Mouse (Mus musculus) midbrain, postnatal 0 days (tissue): ENCODE results near the gene Tcf7l2. TPM values are rescaled to one million over a fixed set of nuclear protein-coding genes. Genes with fewer than 3 reads are reported as not detected.

Experiments used
- ATAC-seq: fragments of 200-750 bp; cut with Nextera tagmentation; 2 replicates; pipeline ENCODE4 v1.8.0; 2017; ENCODE audit warnings: moderate number of reproducible peaks, mild to moderate bottlenecking, moderate TSS enrichment, moderate library complexity; ENCODE audit not compliant: low FRiP score
- DNase-seq: peaks from one replicate; pipeline ENCODE4 v3.0.0-alpha.2; 2015; ENCODE audit warnings: low spot score
- H3K27ac ChIP-seq: fragments of 300-500 bp; sonication (generic); 2 replicates; pipeline ENCODE4 v1.5.1; 2014; ENCODE audit warnings: low read depth, mild to moderate bottlenecking, low read length, mixed read lengths
- H3K27me3 ChIP-seq: fragments of 300-500 bp; sonication (generic); 2 replicates; pipeline ENCODE4 v1.6.1; 2014; ENCODE audit warnings: low read length, control low read depth, mixed read lengths; ENCODE audit not compliant: insufficient read depth
- H3K36me3 ChIP-seq: fragments of 300-500 bp; sonication (generic); 2 replicates; pipeline ENCODE4 v1.6.1; 2014; ENCODE audit warnings: low read length, control low read depth, mixed read lengths; ENCODE audit not compliant: insufficient read depth
- H3K4me1 ChIP-seq: fragments of 300-500 bp; sonication (generic); 2 replicates; pipeline ENCODE4 v1.6.1; 2014; ENCODE audit warnings: mild to moderate bottlenecking, control low read depth, antibody characterized with exemption, low read length, mixed read lengths; ENCODE audit not compliant: insufficient read depth
- H3K4me2 ChIP-seq: fragments of 300-500 bp; sonication (generic); 2 replicates; pipeline ENCODE4 v1.6.1; 2014; ENCODE audit warnings: low read depth, mild to moderate bottlenecking, low read length, mixed read lengths; ENCODE audit not compliant: poor library complexity, severe bottlenecking
- H3K4me3 ChIP-seq: fragments of 300-500 bp; sonication (generic); 2 replicates; pipeline ENCODE4 v1.5.1; 2014; ENCODE audit warnings: low read depth, mild to moderate bottlenecking, low read length, moderate library complexity
- H3K9ac ChIP-seq: fragments of 300-500 bp; sonication (generic); replicated peaks from 2 replicates; pipeline ENCODE4 v1.6.1; 2014; ENCODE audit warnings: mild to moderate bottlenecking, low read length, moderate library complexity, mixed read lengths; ENCODE audit not compliant: poor library complexity, severe bottlenecking
- H3K9me3 ChIP-seq: fragments of 300-500 bp; sonication (generic); 2 replicates; pipeline ENCODE4 v1.6.1; 2016; ENCODE audit warnings: low read length, control low read depth
- CTCF ChIP-seq: IDR thresholded peaks from 2 replicates; pipeline ENCODE4 v1.5.1; 2016; ENCODE audit warnings: antibody characterized with exemption, mild to moderate bottlenecking
- WGBS: fragments of 180-500 bp; shearing (Covaris S2); extraction: QIAGEN DNeasy Blood & Tissue Kit; methylation state at CpG from one replicate; pipeline ENCODE4 v1.1.7; 2014; 5-methylcytosine and 5-hydroxymethylcytosine counted together
- polyA plus RNA-seq: library from polyadenylated mRNA; unstranded; fragments of >200 nt; fragmentation: Nextera tagmentation; extraction: Ambion mirVana; gene quantifications from 2 replicates; pipeline ENCODE4 v1.2.1, GENCODE M21; 2015
- total RNA-seq: library from RNA; depleted of rRNA; stranded (reverse); fragments of >200 nt; gene quantifications from 2 replicates; pipeline ENCODE4 v1.2.3, GENCODE M21; 2014

Tcf7l2 gene
- total and polyA plus RNA-seq, 2 experiments from 2014 or later = 67.2 to 861 TPM

DNA sequence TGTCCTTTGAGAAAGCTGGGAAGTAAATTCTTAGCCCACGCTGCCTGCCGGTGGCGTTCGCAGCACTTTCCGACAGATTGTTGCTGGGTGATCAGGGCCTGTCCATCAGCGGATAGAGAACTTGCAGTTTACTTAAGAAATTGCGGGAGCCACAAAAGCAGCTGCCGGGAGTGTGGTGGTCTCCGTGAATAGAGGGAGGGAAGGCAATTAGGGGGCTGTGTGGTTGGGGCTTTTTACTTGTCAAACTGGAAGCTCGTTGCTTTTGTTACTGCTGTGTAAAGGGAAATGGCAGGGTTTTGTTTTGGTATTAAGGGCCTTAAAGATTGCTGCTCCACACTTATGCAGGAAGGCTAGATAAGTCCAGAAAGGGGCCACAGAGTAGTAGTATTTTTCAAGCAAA lies 155.0 kb downstream of the Tcf7l2 start:
- H3K4me3 ChIP-seq = peak overlapping the region; percentile 43
- H3K9ac ChIP-seq = peak overlapping the region; percentile 70
- H3K36me3 ChIP-seq = no peaks in the 10 kb centered on the region
- no peaks in the 10 kb centered on the region for H3K9me3 ChIP-seq
- TF ChIP-seq CTCF = no peak
- DNase-seq (no peak), ATAC-seq (no peak)
- peak overlapping the region; percentile 60 for H3K4me2 ChIP-seq
- peak overlapping the region; percentile 84 for H3K27ac ChIP-seq
- 0 out of 2 replicates have a peak, but pooled peaks cover 4% of the 10 kb centered on the region for H3K27me3 ChIP-seq
- no peaks in the 10 kb centered on the region for H3K4me1 ChIP-seq
- 11% methylated on average over 10 of the region's 10 CpGs for whole genome bisulfite sequencing

GRCm38 (mm10) chr19:55902573-55903385 lies 161.2 kb downstream of the Tcf7l2 start:
- H3K27ac ChIP-seq = peak overlapping the region; percentile 66
- DNase-seq = no peak
- H3K36me3 ChIP-seq = no peaks in the 10 kb centered on the region
- peak overlapping the region; percentile 33 for H3K9ac ChIP-seq
- 0 out of 2 replicates have a peak, but pooled peaks cover 4% of the 10 kb centered on the region for H3K27me3 ChIP-seq
- no peaks in the 10 kb centered on the region for H3K4me1 ChIP-seq
- ATAC-seq = no peak
- WGBS = 55% methylated on average over 12 of the region's 12 CpGs
- no peak for TF ChIP-seq CTCF
- H3K4me2 ChIP-seq = peak overlapping the region; percentile 60
- H3K9me3 ChIP-seq = no peaks in the 10 kb centered on the region
- H3K4me3 ChIP-seq = peak overlapping the region; percentile 12; the same call in 1 of the 2 replicates

- ATAC-seq = no peak
- 41% methylated on average over 7 of the region's 7 CpGs for WGBS
These were observed 167.4 kb downstream of the Tcf7l2 start for GRCm38 (mm10) chr19:55909039-55909438.

GRCm38 (mm10) chr19:55911941-55912340 lies 170.3 kb downstream of the Tcf7l2 start:
- Histone ChIP-seq H3K4me2 (no peak overlapping the region), H3K27me3 (no peaks in the 10 kb centered on the region), H3K36me3 (no peaks in the 10 kb centered on the region), H3K9me3 (no peaks in the 10 kb centered on the region), H3K4me3 (no peak overlapping the region), H3K4me1 (0 out of 2 replicates have a peak, but pooled peaks cover 3% of the 10 kb centered on the region), H3K9ac (no peak overlapping the region), H3K27ac (0 out of 2 replicates have a peak overlapping the region, but pooled peaks have one; percentile 12)
- TF ChIP-seq CTCF = no peak
- 65% methylated on average over 8 of the region's 8 CpGs for WGBS
- DNase-seq = no peak
- ATAC-seq = no peak

More at GRCm38 (mm10) chr19:55909039-55909438, 167.4 kb downstream of the Tcf7l2 start:
- no peaks in the 10 kb centered on the region for H3K36me3 ChIP-seq
- no peaks in the 10 kb centered on the region for H3K9me3 ChIP-seq
- no peak overlapping the region for H3K4me2 ChIP-seq
- H3K4me3 ChIP-seq = no peak overlapping the region
- H3K4me1 ChIP-seq = no peaks in the 10 kb centered on the region
- TF ChIP-seq CTCF = peak; percentile 63
- H3K27ac ChIP-seq = peak overlapping the region; percentile 44; the same call in 1 of the 2 replicates
- H3K27me3 ChIP-seq = no peaks in the 10 kb centered on the region
- DNase-seq = peak; percentile 32
- no peak overlapping the region for H3K9ac ChIP-seq

- Histone ChIP-seq H3K9me3 (no peaks in the 10 kb centered on the region), H3K36me3 (peaks cover 5% of the 10 kb centered on the region; the same call in 1 of the 2 replicates), H3K4me2 (no peak overlapping the region), H3K27me3 (no peaks in the 10 kb centered on the region), H3K4me3 (no peak overlapping the region), H3K4me1 (0 out of 2 replicates have a peak, but pooled peaks cover 3% of the 10 kb centered on the region), H3K27ac (no peak overlapping the region; the same call in 1 of the 2 replicates), H3K9ac (no peak overlapping the region)
- DNase-seq (no peak), ATAC-seq (no peak)
- peak; percentile 44 for TF ChIP-seq CTCF
- WGBS = 84% methylated on average over 8 of the region's 8 CpGs
These were observed 171.2 kb downstream of the Tcf7l2 start for GRCm38 (mm10) chr19:55912813-55913212.

DNA sequence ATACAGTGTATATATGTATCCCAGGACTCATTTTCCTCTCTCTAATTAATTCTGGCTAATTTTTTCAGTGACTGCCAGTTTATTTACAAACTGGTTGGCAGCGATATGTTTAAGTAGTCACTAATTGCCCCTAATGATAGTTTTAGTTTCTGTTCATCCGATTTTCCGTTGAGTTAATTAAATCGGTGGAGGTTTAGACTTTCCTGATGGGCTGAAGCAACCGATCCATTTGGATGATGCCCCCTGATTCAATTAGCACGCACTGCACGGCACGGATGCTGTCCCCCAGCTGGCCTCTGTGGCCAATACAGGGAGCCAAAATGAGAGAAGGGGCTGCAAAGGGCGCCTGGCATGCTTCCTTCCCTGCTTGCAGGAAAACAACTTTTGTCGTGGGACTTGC lies 172.0 kb downstream of the Tcf7l2 start:
- Histone ChIP-seq H3K27ac (peak overlapping the region; percentile 72), H3K27me3 (no peaks in the 10 kb centered on the region), H3K9ac (0 out of 2 replicates have a peak overlapping the region, but pooled peaks have one; percentile 33), H3K4me1 (0 out of 2 replicates have a peak, but pooled peaks cover 3% of the 10 kb centered on the region), H3K4me3 (no peak overlapping the region), H3K4me2 (0 out of 2 replicates have a peak overlapping the region, but pooled peaks have one; percentile 9), H3K36me3 (peaks cover 5% of the 10 kb centered on the region; the same call in 1 of the 2 replicates), H3K9me3 (no peaks in the 10 kb centered on the region)
- WGBS = 59% methylated on average over 10 of the region's 10 CpGs
- ATAC-seq = no peak
- peak; percentile 25 for DNase-seq
- TF ChIP-seq CTCF = no peak; the same call in 1 of the 2 replicates
